ENCODE assay signal across 32 mouse cellular contexts in the genomic region with DNA sequence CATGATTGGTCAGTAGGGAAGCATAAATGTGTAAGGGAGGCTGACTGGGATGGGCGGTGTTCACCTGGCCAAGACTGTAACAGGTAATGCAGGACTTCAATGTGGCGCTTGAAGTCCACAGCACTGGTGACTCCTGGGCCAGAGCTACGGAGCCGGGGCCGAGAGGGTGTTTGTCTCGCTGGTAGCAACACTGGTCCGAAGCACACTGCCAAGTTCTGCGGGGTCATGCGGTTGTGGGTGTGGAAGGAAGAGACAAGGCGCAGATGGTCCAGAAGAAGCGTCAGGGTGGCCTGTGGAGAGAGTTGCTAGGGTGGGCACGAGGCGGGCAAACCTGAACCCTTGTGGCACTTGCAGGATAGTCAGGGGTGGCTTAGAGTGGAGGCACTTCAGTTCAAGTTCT. TPM values are rescaled to one million over a fixed set of nuclear protein-coding genes. Genes with fewer than 3 reads are reported as not detected.
DNase-seq lines count a peak whose midpoint lies in the region; TF ChIP-seq lines count a peak whose summit lies in the region.
"Had no signal": no experiment of that assay in that cellular context is flagged by ENCODE, and none has a peak within 500 bp of the region (broad histone marks: within the 10 kb centered on the region; RNA-seq: fewer than 3 reads in every experiment).

No protein-coding gene starts in this region.

- WGBS in heart, embryonic 10.5 days: 94% methylated on average over 13 of the region's 13 CpGs

- in situ Hi-C loops in ES-E14 (cut with MboI; ENCODE audit: low sequenced_read_pairs in 2 of 2, unreplicated experiment in 2 of 2): no loop called here

- no peak overlapping the region for H3K9ac ChIP-seq in ES-E14 (ENCODE audit: insufficient read depth, low read depth, low read length, poor library complexity, severe bottlenecking)
- H3K9ac ChIP-seq: forebrain, embryonic 13.5 days; hindbrain, embryonic 13.5 days; intestine, embryonic 15.5 days had no signal

- DNase-seq in cerebellum, postnatal 14 days: peak; percentile 64 to 66
- no peak for DNase-seq in cerebellum, postnatal 4 days (ENCODE audit: low spot score in 2 of 2)
- peak; percentile 71 for DNase-seq in heart, embryonic 10.5 days (ENCODE audit: low spot score)
- no peak for DNase-seq in heart, postnatal 14 days
- DNase-seq in thymus, postnatal 4 days: peak; percentile 14
- no peak for DNase-seq in thymus, postnatal 25 days
- no peak for DNase-seq in ES-E14 (ENCODE audit: low read depth, low spot score)
- no peak for DNase-seq in retina, postnatal 1 day
- DNase-seq: adrenal gland, adult 2 months; adrenal gland, postnatal 14 days; cerebellum, adult 11 months; cerebellum, postnatal 36 days; gastrocnemius, postnatal 10 days; heart, adult 18-20 months; heart, postnatal 36 days; kidney, adult 11 months had no signal

- H3K4me1 ChIP-seq in heart, embryonic 10.5 days: peaks cover 12% of the 10 kb centered on the region
- peaks cover 2 to 3% of the 10 kb centered on the region in 2 experiments; a peak in 1 of 4 replicates for H3K4me1 ChIP-seq in ES-E14 (ENCODE audit: control insufficient read depth in 2 of 2, insufficient read depth in 2 of 2, low read length in 2 of 2, poor library complexity in 1 of 2)
- H3K4me1 ChIP-seq: intestine, embryonic 15.5 days had no signal

- no peaks in the 10 kb centered on the region for H3K9me3 ChIP-seq in heart, embryonic 10.5 days
- H3K9me3 ChIP-seq in ES-E14 (ENCODE audit: control insufficient read depth, insufficient read depth, low read depth, low read length): no peaks in the 10 kb centered on the region
- H3K9me3 ChIP-seq: forebrain, embryonic 10.5 days; forebrain, embryonic 13.5 days; hindbrain, embryonic 10.5 days; hindbrain, embryonic 13.5 days; intestine, embryonic 15.5 days had no signal

- H3K4me3 ChIP-seq in heart, embryonic 10.5 days: no peak overlapping the region
- peak overlapping the region; percentile 8 to 44; a peak in 2 of 4 replicates for H3K4me3 ChIP-seq in ES-E14 (ENCODE audit: insufficient read depth in 1 of 2, low read depth in 1 of 2, low read length in 2 of 2, poor library complexity in 1 of 2, severe bottlenecking in 1 of 2)
- H3K4me3 ChIP-seq: forebrain, embryonic 10.5 days; forebrain, embryonic 13.5 days; hindbrain, embryonic 10.5 days; hindbrain, embryonic 13.5 days; intestine, embryonic 15.5 days had no signal

- no peaks in the 10 kb centered on the region for H3K27me3 ChIP-seq in heart, embryonic 10.5 days (ENCODE audit: insufficient read depth, poor library complexity, severe bottlenecking)
- H3K27me3 ChIP-seq: forebrain, embryonic 13.5 days; intestine, embryonic 15.5 days had no signal

- intact Hi-C loops in heart, postnatal 14 days (cut with DNase I): no loop called here

- no peak overlapping the region for H3K27ac ChIP-seq in heart, embryonic 10.5 days
- H3K27ac ChIP-seq in ES-E14 (ENCODE audit: insufficient read depth, low read depth, low read length, poor library complexity, severe bottlenecking): no peak overlapping the region
- H3K27ac ChIP-seq: forebrain, embryonic 10.5 days; forebrain, embryonic 13.5 days; hindbrain, embryonic 10.5 days; hindbrain, embryonic 13.5 days; intestine, embryonic 15.5 days had no signal

- peaks cover 83% of the 10 kb centered on the region for H3K36me3 ChIP-seq in heart, embryonic 10.5 days
- peaks cover 3% of the 10 kb centered on the region; the same call in 1 of the 2 replicates for H3K36me3 ChIP-seq in ES-E14 (ENCODE audit: control insufficient read depth, insufficient read depth, low read length, poor library complexity, severe bottlenecking)

TF ChIP-seq in ES-E14, 5 proteins besides CTCF, POLR2A, EP300 and RAD21:
- TF ChIP-seq ZC3H11A (IDR thresholded peaks at IDR 0.05; ENCODE audit: borderline replicate concordance, low read depth, low read length): no peak
- no peak for TF ChIP-seq HCFC1 (IDR thresholded peaks at IDR 0.05; ENCODE audit: borderline replicate concordance, insufficient read depth, low read length)
- TF ChIP-seq ZNF384 (IDR thresholded peaks at IDR 0.05; ENCODE audit: low read depth, low read length): no peak
- no peak for TF ChIP-seq MAFK (IDR thresholded peaks at IDR 0.05; ENCODE audit: insufficient read depth, low read depth, low read length)
- no peak for TF ChIP-seq CHD2 (IDR thresholded peaks at IDR 0.05; ENCODE audit: low read depth, low read length)

RNA-seq across cellular contexts. Expression of a gene that starts 5.7 kb away (rescaled TPM):
- polyA plus RNA-seq in heart, embryonic 10.5 days (2016; fragmentation: Nextera tagmentation; extraction: Ambion mirVana): 12.2 and 13.3 TPM in 2 replicates
- total RNA-seq in heart, postnatal 14 days (2021): 10 to 100 TPM; 15.0 to 15.1 TPM
- total RNA-seq in ES-E14 (2012; rRNA removed): 2.2 and 5.4 TPM in 2 replicates
- total RNA-seq: MEL had no signal

RNA-seq across cellular contexts. Expression of a gene that starts 11.9 kb away (rescaled TPM):
- polyA plus RNA-seq in heart, embryonic 10.5 days (2016; fragmentation: Nextera tagmentation; extraction: Ambion mirVana): 41.3 and 43.1 TPM in 2 replicates
- total RNA-seq in heart, postnatal 14 days (2021): 10 to 100 TPM; 44.4 to 45.9 TPM
- 25.5 and 36.0 TPM in 2 replicates for total RNA-seq in ES-E14 (2012; rRNA removed)

RNA-seq across cellular contexts. Expression of a gene that starts 31.8 kb away (rescaled TPM):
- polyA plus RNA-seq in heart, embryonic 10.5 days (2016; fragmentation: Nextera tagmentation; extraction: Ambion mirVana): not detected in 2 replicates
- not detected for total RNA-seq in heart, postnatal 14 days (2021)
- total RNA-seq in ES-E14 (2012; rRNA removed): not detected in 2 replicates
- total RNA-seq: adrenal gland, adult 2 months; adrenal gland, postnatal 14 days; adrenal gland, postnatal 4 days; gastrocnemius, adult 18-20 months; gastrocnemius, postnatal 10 days; gastrocnemius, postnatal 4 days; heart, adult 18-20 months; heart, postnatal 36 days; MEL had no signal
- polyA plus RNA-seq: adrenal gland, adult 2 months; C2C12; CD4-positive, CD25-positive, alpha-beta regulatory T cell, adult 4 months; embryonic facial prominence, embryonic 11.5 days; forebrain, embryonic 10.5 days; forebrain, embryonic 13.5 days; forebrain, embryonic 16.5 days; heart, embryonic 14.5 days; heart, postnatal 0 days; hindbrain, embryonic 10.5 days; hindbrain, embryonic 13.5 days; hindbrain, embryonic 16.5 days; intestine, embryonic 15.5 days had no signal

Comparison
In these comparisons a context has a peak if more than half of its experiments do, and no peak if none do; other contexts are left out.
1. DNase-seq: peak in cerebellum, postnatal 14 days (2 of 2), heart, embryonic 10.5 days (single experiment) and thymus, postnatal 4 days (single experiment); none in cerebellum, postnatal 4 days (0 of 2), heart, postnatal 14 days (0 of 2), thymus, postnatal 25 days (single experiment), ES-E14 (single experiment) and retina, postnatal 1 day (single experiment).